Comparison of ENCODE assay signal across 34 mouse cellular contexts in the genomic region with DNA sequence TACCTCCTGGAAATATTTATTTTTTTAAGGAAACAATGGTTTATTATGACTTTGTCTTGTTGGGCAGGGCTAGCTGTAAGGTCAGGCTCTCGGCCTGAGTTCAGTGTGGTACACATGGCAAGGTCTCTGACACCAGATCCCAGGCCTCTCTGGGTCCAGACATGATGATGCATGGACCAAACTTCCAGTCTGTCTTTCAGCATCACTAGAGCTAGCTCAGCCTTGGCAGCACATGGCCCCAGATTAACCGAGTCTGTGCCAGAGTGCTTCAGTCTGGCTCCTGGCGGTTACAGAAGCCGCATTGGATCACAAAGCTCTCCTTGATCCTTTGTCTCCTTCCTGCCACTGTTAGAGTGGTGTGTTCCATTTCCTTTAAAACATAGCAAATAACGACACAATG. TPM values are rescaled to one million over a fixed set of nuclear protein-coding genes. Genes with fewer than 3 reads are reported as not detected.
"Had no signal": no experiment of that assay in that cellular context is flagged by ENCODE, and none has a peak within 500 bp of the region (broad histone marks: within the 10 kb centered on the region; RNA-seq: fewer than 3 reads in every experiment).

No protein-coding gene starts in this region.

- ATAC-seq: liver, embryonic 12.5 days; liver, postnatal 0 days; lung, postnatal 0 days; midbrain, embryonic 13.5 days; midbrain, embryonic 15.5 days; midbrain, embryonic 16.5 days had no signal

- DNase-seq: left cerebral cortex, postnatal 4 days; liver; liver, embryonic 13.5 days; liver, postnatal 0 days; lung, adult 18-20 months; lung, adult 2 months; lung, embryonic 14.5 days; lung, postnatal 10 days; lung, postnatal 14 days; lung, postnatal 36 days; lung, postnatal 4 days had no signal

- H3K4me2 ChIP-seq: limb, embryonic 12.5 days; limb, embryonic 13.5 days; limb, embryonic 15.5 days; liver, embryonic 11.5 days; liver, embryonic 12.5 days; liver, embryonic 13.5 days; liver, embryonic 15.5 days; lung, embryonic 14.5 days; lung, embryonic 15.5 days; midbrain, embryonic 12.5 days; midbrain, embryonic 13.5 days; midbrain, embryonic 15.5 days; neural tube, embryonic 12.5 days had no signal

- H3K9ac ChIP-seq: limb, embryonic 12.5 days; limb, embryonic 13.5 days; limb, embryonic 15.5 days; liver, embryonic 12.5 days; liver, embryonic 13.5 days; liver, embryonic 14.5 days; liver, embryonic 15.5 days; liver, postnatal 0 days; lung, embryonic 14.5 days; lung, embryonic 15.5 days; midbrain, embryonic 12.5 days; midbrain, embryonic 13.5 days; midbrain, embryonic 15.5 days; neural tube, embryonic 12.5 days had no signal

- H3K9me3 ChIP-seq: limb, embryonic 10.5 days; limb, embryonic 12.5 days; limb, embryonic 13.5 days; limb, embryonic 15.5 days; liver, embryonic 12.5 days; liver, embryonic 13.5 days; liver, embryonic 15.5 days; lung, embryonic 15.5 days; megakaryocyte, embryonic 14.5 days; midbrain, embryonic 10.5 days; midbrain, embryonic 12.5 days; midbrain, embryonic 13.5 days; midbrain, embryonic 15.5 days; neural tube, embryonic 12.5 days had no signal

- H3K27me3 ChIP-seq: limb, embryonic 12.5 days; limb, embryonic 15.5 days; lung, embryonic 15.5 days had no signal

- H3K27ac ChIP-seq: left cerebral cortex, adult 2 months; limb, embryonic 10.5 days; limb, embryonic 12.5 days; limb, embryonic 13.5 days; limb, embryonic 15.5 days; liver, embryonic 12.5 days; liver, embryonic 13.5 days; liver, embryonic 14.5 days; liver, embryonic 15.5 days; lung, embryonic 15.5 days; macrophage; midbrain, embryonic 10.5 days; midbrain, embryonic 12.5 days; midbrain, embryonic 13.5 days; midbrain, embryonic 15.5 days; neural tube, embryonic 12.5 days had no signal

- H3K4me3 ChIP-seq: left cerebral cortex, adult 2 months; limb, embryonic 10.5 days; limb, embryonic 12.5 days; limb, embryonic 13.5 days; limb, embryonic 15.5 days; liver, embryonic 12.5 days; liver, embryonic 13.5 days; liver, embryonic 15.5 days; lung, embryonic 15.5 days; megakaryocyte, embryonic 14.5 days; midbrain, embryonic 10.5 days; midbrain, embryonic 12.5 days; midbrain, embryonic 13.5 days; midbrain, embryonic 15.5 days; myocyte; neural tube, embryonic 12.5 days had no signal

- H3K4me1 ChIP-seq: liver, embryonic 13.5 days; liver, embryonic 15.5 days had no signal

RNA-seq across cellular contexts. Expression of a gene that starts 17.8 kb away (rescaled TPM):
- total RNA-seq: megakaryocyte, adult 5-6 weeks; megakaryocyte-erythroid progenitor cell, adult 5-6 weeks; monocyte, adult 5-6 weeks had no signal
- polyA plus RNA-seq: macrophage had no signal
